Mouse (Mus musculus): ENCODE results near the gene Emc9.

GRCm38 (mm10) chr14:55586149-55586548 is 1.0 kb upstream of the Emc9 start:
- no peak for TF ChIP-seq CTCF (IDR thresholded peaks at IDR 0.05; ENCODE audit: borderline replicate concordance, insufficient read depth, low read depth, low read length)
- TF ChIP-seq POLR2A (IDR thresholded peaks at IDR 0.05; ENCODE audit: borderline replicate concordance, insufficient read depth, low read length), result no peak

All from cerebellum, adult 2 months (tissue).